Mouse (Mus musculus): Measurements from ENCODE around the gene Dhdh. TPM values are rescaled to one million over a fixed set of nuclear protein-coding genes. Genes with fewer than 3 reads are reported as not detected.
"Not testable (repeated sequence)": the region's sequence is repeated elsewhere in the genome, so short reads cannot be mapped to it uniquely, and the experiment has no call there.

Gene Dhdh
- polyA plus RNA-seq, 1 experiment: 190 TPM

DNA sequence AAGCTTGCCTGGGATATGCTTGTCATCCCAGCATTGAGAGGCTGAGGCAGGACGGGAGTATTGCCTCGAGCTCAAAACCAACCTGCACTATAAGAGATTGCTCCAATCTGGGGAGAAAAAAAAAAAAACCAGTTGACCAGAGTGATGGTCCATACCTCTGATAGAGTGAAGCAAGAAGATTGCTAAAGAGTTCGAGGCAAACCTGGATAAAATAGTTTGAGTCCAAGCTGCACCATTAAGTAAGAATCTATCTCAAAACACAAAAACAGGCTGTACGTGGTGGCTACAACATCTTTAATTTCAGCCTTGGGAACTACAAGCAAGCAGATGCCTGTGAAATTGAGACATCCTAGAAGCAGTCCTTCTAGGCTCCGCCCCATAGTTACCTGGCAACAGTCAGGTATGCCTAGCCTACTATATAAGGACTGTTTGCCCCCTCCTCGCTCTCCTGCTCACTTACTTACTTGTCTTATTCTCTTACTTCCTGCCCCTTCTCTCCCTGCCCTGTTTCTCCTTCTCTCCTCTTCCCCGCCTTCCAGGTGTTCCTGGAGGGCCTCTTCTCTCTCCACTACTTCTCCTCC lies 21.4 kb downstream of the Dhdh start:
- Histone ChIP-seq H3K4me1 (ENCODE audit: control insufficient read depth, insufficient read depth, insufficient read length, low read length) (peaks cover 6% of the 10 kb centered on the region), H3K27ac (replicated peaks; ENCODE audit: low read depth, low read length) (no peak overlapping the region), H3K4me3 (ENCODE audit: insufficient read depth, low read depth, low read length) (peak overlapping the region; percentile 61)

DNA sequence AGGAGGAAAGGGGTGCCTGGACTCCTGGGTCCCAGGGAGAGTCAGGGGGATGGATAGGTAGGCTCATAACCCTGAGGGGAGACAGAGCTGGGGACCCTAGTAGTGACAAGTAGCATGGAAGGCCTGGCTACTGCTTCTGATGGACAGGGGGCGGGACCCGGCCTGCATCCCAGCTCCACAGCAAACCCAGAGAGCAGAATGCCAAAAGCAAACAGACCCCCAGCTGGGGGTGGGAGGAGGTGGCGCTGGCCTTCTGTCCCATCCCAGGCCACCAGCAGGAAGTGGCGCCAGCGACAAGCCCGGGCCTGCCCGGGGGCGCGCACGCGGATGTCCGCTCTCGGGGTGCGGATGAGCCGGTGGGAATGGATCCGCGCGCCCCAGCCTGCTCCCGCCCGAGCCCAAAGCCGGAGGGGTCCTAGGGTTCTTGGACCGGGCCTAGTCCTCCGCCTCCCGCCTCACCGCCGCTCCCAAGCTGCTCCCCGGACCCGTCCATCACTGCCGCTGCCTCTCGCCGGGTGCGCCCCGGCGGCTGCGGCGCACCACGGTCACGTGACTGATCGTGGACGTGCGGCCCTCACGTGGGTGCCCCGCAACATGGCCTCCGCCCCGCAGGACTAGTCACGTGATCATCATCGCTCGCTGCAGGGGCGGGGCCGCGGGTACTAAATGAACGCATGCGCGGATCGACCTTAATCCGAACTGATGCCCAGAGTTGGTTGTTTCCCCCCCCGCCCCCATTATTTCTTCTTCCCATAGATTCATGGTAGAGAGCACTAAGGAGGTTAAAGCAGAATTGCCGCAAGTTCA lies 22.1 kb downstream of the Dhdh start, which contains the start of gene Bax:
TSS of gene Bax (minus strand) at position 616 of the 807 bp plus-strand sequence.
- peak within 1 kb of the TSS; percentile 63 for H3K27ac ChIP-seq (replicated peaks; ENCODE audit: low read depth, low read length)
- peak within 1 kb of the TSS; percentile 93 for H3K4me3 ChIP-seq (ENCODE audit: insufficient read depth, low read depth, low read length)
- peaks cover 6% of the 10 kb centered on the region for H3K4me1 ChIP-seq (ENCODE audit: control insufficient read depth, insufficient read depth, insufficient read length, low read length)

DNA sequence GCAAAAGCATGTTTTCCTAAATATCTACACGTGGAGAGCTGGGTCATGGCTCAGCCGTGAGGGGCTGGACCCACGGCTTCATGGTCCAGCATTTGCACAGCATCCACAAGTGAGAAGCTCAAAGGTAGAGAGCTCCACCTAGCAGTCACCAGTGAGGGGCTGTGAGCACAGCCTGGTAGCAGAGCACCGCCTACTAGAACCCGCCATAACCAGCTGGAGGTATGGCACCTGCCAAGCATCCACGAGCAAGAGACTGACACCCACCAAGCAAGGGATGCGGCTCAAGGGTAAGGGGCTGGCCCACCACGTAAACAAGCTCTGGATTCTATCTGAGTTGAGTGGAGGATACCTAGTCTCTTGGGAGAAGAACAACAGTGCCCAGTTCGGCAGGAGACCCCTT lies 23.1 kb downstream of the Dhdh start:
- Histone ChIP-seq H3K4me3 (ENCODE audit: insufficient read depth, low read depth, low read length) (peak overlapping the region; percentile 93), H3K4me1 (ENCODE audit: control insufficient read depth, insufficient read depth, insufficient read length, low read length) (peaks cover 6% of the 10 kb centered on the region), H3K27ac (replicated peaks; ENCODE audit: low read depth, low read length) (no peak overlapping the region)

DNA sequence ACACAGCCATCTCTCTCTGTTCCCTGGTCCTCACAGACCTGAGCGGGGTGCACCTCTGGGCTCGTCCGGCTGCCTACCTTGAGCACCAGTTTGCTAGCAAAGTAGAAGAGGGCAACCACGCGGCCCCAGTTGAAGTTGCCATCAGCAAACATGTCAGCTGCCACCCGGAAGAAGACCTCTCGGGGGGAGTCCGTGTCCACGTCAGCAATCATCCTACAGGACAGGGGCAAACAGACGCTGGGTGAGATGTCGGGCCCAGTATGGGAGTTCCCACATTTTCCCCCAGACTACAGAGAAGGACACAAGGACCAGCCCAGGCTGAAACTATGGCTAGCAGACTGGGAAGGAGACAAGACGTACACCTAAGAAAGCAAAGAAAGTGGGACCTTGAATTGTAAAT lies 23.5 kb downstream of the Dhdh start:
- peak overlapping the region; percentile 93 for H3K4me3 ChIP-seq (ENCODE audit: insufficient read depth, low read depth, low read length)

DNA sequence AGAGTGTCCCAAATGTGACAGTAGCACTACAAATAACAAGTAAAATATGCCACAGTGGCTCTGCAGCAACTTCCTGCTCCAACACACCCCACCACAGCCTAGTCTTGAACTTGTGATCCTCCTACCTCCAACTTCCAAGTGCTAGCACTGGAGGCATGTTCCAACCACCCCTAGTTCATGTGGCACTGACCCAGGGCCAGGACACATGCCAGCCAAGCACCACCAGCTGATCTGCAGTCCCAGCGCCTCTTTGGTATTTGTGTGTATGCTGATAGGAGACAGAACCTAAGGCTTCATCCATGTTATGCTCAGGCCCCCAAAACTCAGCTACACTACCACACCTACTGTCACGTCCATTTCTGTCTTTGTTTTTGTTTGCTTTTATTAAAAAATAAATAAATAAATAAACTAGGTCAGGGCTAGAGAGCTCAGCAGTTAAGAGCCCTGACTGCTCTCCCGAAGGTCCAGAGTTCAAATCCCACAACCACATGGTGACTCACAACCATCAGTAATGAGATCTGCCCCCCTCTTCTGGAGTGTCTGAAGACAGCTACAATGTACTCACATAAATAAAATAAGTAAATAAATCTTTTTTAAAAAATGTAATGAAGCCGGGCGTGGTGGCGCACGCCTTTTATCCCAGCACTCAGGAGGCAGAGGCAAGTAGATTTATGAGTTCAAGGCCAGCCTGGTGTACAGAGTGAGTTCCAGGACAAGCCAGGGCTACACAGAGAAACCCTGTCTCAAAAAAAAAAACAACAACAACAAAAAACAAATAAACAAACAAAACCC lies 24.4 kb downstream of the Dhdh start:
- peaks cover 8% of the 10 kb centered on the region for H3K4me1 ChIP-seq (ENCODE audit: control insufficient read depth, insufficient read depth, insufficient read length, low read length)
- H3K27ac ChIP-seq (replicated peaks; ENCODE audit: low read depth, low read length): no peak overlapping the region
- H3K4me3 ChIP-seq (ENCODE audit: insufficient read depth, low read depth, low read length): no peak overlapping the region

More for the DNA sequence above, 23.5 kb downstream of the Dhdh start:
- Histone ChIP-seq H3K27ac (replicated peaks; ENCODE audit: low read depth, low read length) (no peak overlapping the region), H3K4me1 (ENCODE audit: control insufficient read depth, insufficient read depth, insufficient read length, low read length) (peaks cover 8% of the 10 kb centered on the region)

DNA sequence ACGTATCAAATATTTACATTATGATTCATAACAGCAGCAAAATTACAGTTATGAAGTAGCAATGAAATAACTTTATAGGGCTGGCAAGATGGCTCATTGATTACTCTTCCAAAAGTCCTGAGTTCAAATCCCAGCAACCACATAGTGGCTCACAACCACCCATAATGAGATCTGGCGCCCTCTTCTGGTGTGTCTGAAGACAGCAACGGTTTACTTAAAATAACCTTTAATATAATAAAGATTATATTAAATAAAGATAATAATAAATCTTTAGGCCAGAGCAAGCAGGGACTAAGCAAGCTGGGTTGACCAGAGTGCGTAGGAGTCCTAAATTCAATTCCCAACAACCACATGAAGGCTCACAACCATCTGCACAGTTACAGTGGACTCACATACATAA lies 25.7 kb downstream of the Dhdh start:
- H3K4me3 ChIP-seq (ENCODE audit: insufficient read depth, low read depth, low read length); H3K27ac ChIP-seq (replicated peaks; ENCODE audit: low read depth, low read length); H3K4me1 ChIP-seq (ENCODE audit: control insufficient read depth, insufficient read depth, insufficient read length, low read length): not testable (repeated sequence)

DNA sequence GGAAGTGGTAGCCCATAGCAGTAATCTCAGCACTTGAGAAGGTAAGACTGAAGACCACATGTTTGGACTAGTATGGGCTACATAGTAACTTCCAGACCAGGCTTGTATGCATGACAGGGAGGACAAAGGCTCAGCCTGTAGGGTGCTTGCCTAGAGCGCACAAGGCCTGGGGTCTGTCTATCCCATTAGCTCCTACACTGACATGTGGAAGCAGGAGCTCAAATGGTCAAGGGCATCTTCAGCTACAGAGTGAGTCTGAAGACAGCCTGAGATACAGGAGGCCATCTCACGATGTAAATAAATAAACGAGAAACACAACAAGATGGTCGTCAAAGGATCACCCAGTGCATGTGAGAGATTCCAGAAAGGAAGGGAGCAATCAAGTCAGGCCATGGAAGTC lies 26.3 kb downstream of the Dhdh start:
- peaks cover 8% of the 10 kb centered on the region for H3K4me1 ChIP-seq (ENCODE audit: control insufficient read depth, insufficient read depth, insufficient read length, low read length)
- H3K4me3 ChIP-seq (ENCODE audit: insufficient read depth, low read depth, low read length): no peak overlapping the region
- no peak overlapping the region for H3K27ac ChIP-seq (replicated peaks; ENCODE audit: low read depth, low read length)

DNA sequence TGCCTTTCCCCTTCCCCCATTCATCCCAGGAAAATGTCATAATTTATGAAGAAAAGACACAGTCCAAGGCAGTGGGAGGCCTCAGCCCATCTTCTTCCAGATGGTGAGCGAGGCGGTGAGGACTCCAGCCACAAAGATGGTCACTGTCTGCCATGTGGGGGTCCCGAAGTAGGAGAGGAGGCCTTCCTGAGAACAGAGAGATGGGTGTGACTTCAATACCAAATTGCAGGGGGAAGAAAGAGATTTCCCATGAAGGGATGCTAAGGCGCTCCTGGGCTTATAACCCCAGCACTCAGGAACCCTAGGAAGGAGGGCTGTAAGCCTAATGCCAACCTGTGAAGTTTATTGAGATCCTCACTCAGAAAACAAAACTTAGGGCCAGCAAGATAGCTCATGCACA lies 26.8 kb downstream of the Dhdh start:
- Histone ChIP-seq H3K4me3 (ENCODE audit: insufficient read depth, low read depth, low read length) (no peak overlapping the region), H3K27ac (replicated peaks; ENCODE audit: low read depth, low read length) (no peak overlapping the region)

DNA sequence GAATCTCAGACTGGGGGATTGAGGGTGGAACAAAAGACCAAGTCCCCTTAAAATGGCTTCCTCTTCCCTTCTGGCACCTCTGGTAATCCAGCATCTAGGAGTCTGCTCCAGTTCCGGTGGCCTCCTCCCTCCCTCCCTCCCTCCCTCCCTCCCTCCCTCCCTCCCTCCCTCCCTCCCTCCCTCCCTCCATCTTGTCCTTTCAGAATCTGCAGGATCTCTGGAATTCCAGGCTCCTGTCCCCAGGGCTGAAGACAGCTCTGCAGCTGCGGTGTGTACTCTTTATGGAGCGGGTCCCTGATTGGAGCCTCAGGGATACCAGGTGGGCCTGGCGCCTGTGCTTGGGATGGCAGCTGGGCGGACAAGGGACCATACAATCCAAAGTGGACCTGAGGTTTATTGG lies 27.3 kb downstream of the Dhdh start:
- Histone ChIP-seq H3K4me1 (ENCODE audit: control insufficient read depth, insufficient read depth, insufficient read length, low read length) (peaks cover 10% of the 10 kb centered on the region), H3K27ac (replicated peaks; ENCODE audit: low read depth, low read length) (peak overlapping the region; percentile 93), H3K4me3 (ENCODE audit: insufficient read depth, low read depth, low read length) (no peak overlapping the region)

More for the DNA sequence above, 26.8 kb downstream of the Dhdh start:
- peaks cover 8% of the 10 kb centered on the region for H3K4me1 ChIP-seq (ENCODE audit: control insufficient read depth, insufficient read depth, insufficient read length, low read length)

DNA sequence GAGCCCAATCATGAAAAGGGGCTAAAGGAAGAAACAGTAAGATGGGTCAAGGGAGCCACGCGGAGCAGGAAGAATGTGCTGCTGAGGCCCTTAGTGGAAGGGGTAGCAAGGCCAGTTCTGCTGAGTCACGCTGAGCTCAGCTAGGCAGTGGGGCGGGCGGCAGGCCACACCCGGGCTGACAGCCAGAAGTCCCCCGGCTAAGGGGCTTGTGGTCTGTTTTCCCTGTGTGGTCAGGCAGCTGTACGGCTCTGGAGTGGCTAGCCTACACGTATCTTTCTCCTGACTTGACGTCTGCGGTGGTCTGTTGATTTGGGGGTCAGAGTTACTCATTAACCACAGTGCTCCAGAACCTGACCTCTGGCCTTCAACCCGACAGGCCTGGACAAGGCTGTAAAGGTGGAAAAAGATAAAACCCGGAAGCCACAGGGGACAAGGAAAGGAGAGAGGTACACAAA lies 27.7 kb downstream of the Dhdh start:
- Histone ChIP-seq H3K4me3 (ENCODE audit: insufficient read depth, low read depth, low read length) (peak overlapping the region; percentile 61; the same call in 1 of the 2 replicates), H3K27ac (replicated peaks; ENCODE audit: low read depth, low read length) (peak overlapping the region; percentile 93), H3K4me1 (ENCODE audit: control insufficient read depth, insufficient read depth, insufficient read length, low read length) (peaks cover 8% of the 10 kb centered on the region)

DNA sequence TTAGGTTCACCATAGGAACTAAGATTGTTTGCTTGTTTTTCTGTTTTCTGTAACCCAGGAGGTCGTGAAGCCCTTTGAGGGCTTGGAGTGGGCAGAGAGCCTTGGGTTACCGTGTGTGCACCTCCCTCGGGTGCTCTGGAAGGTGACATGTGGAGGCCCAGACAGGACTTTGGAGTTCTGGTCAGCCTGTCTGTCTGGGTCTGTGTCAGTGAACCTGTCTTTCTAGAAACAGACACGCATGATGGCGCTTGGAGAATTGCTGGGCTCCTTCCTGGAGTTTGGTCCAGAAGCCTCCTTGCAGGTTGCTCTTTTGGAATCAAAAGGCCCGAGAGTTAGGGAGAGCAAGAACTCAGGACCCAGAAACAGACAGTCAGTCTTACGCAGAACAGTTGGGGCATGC lies 28.2 kb downstream of the Dhdh start:
- H3K4me1 ChIP-seq (ENCODE audit: control insufficient read depth, insufficient read depth, insufficient read length, low read length): peaks cover 5% of the 10 kb centered on the region
- peak overlapping the region; percentile 61 for H3K4me3 ChIP-seq (ENCODE audit: insufficient read depth, low read depth, low read length)
- peak overlapping the region; percentile 93 for H3K27ac ChIP-seq (replicated peaks; ENCODE audit: low read depth, low read length)

DNA sequence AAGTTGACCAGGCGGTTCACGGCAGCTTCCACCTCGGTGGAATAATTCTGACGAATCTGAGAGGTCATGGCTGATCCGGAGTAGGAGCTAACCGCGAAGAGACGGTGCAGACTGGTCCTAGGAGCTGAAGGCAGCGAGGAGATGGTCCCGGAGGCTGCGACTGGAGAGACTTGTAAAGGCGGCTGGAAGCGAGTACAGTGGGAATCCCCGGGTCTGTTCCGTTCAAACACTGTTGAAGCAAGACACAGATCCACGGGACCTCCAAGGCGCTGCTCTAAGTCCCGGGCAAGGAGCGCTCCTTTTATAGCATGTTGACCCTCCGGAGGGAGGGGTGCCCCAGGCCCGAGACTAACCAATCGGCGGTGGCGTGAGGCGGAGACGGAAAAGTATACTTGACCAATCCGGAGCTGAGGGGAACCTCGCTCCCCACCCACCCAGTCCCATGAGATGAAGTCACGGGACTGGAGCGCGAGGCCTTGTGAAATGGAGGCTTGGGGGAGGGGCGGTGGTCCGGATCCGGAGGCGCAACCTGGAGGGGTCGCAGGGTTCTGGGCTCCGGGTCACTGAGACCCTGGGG lies 29.0 kb downstream of the Dhdh start, which contains the start of gene Ftl1:
TSS of gene Ftl1 (minus strand) at position 321 of the 577 bp plus-strand sequence.
- peak within 1 kb of the TSS; percentile 100 for H3K4me3 ChIP-seq (ENCODE audit: insufficient read depth, low read depth, low read length)

DNA sequence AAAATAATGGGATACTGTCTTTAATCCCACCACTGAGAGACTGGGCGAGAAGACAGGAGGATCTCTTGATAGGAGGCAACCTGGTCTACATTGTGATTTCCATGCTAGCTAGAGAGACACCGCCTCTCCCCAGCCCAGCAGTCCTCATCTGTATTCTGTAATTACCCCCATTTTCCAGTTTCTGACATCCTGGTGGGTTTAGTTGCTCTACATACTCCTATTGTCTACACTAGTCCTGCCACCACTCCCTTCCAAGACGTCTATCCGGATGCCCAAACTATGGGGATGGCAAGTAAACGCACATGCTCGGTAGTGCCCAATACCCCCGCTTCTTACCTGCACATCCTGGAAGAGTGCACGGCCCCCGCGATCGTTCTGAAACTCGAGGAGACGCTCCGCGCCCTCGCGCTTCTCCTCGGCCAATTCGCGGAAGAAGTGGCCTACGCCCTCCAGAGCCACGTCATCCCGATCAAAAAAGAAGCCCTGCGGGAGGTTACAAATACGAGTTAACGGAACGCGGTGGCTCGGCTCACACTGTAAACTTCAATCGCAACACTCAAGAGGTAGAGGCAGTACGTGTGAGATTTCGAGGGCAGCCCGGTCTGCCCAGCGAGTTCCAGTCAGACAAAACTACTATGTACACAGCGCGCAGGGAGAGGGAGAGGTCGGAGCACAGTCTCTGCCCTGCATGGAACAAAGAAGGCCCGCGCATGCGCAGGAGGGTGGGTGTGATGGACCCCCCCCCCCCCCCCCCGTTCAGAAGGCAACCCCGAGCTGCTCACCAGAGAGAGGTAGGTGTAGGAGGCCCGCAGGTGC lies 29.6 kb downstream of the Dhdh start:
- Histone ChIP-seq H3K4me1 (ENCODE audit: control insufficient read depth, insufficient read depth, insufficient read length, low read length) (peaks cover 5% of the 10 kb centered on the region), H3K4me3 (ENCODE audit: insufficient read depth, low read depth, low read length) (peak overlapping the region; percentile 100), H3K27ac (replicated peaks; ENCODE audit: low read depth, low read length) (peak overlapping the region; percentile 98)

More for the DNA sequence above, 29.0 kb downstream of the Dhdh start, which contains the start of gene Ftl1:
- peak within 1 kb of the TSS; percentile 98 for H3K27ac ChIP-seq (replicated peaks; ENCODE audit: low read depth, low read length)
- H3K4me1 ChIP-seq (ENCODE audit: control insufficient read depth, insufficient read depth, insufficient read length, low read length): not testable (repeated sequence)
